Mouse (Mus musculus): ENCODE measurements around the gene Chaf1a. TPM values are rescaled to one million over a fixed set of nuclear protein-coding genes. Genes with fewer than 3 reads are reported as not detected.
"Not testable (repeated sequence)": the region's sequence is repeated elsewhere in the genome, so short reads cannot be mapped to it uniquely, and the experiment has no call there.

Chaf1a gene
- polyA plus RNA-seq, 1 experiment from 2014 or later: 14.2 TPM

DNA sequence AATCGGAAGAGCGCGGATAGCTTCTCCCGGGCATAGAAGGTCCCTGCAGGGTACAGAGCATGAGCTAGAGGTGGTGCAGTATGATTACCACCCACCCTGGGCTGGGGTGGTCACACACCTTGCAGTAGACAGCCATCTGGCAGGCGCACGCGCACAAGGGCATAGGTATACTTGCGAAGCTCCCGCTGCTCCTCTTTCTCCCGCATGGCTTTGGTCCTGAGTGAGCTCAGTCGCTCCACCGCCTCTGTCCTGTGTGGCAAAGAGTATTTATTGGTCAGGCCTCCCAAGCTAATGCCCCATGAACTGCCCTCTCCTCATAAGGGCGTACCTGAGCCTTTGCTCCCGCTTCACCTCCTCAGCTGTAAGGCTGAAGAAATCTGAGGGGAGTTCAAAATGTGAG lies 28.8 kb downstream of the Chaf1a start:
- Histone ChIP-seq H3K36me3 (ENCODE audit: control insufficient read depth, insufficient read depth, low read length) (peaks cover 94% of the 10 kb centered on the region), H3K9ac (ENCODE audit: low read depth, low read length) (no peak overlapping the region), H3K4me2 (ENCODE audit: low read depth, low read length) (no peak overlapping the region), H3K27me3 (replicated peaks; ENCODE audit: control insufficient read depth, insufficient read depth, low read length) (no peaks in the 10 kb centered on the region), H3K9me3 (ENCODE audit: control insufficient read depth, low read length) (no peaks in the 10 kb centered on the region), H3K4me1 (ENCODE audit: control insufficient read depth, insufficient read depth, low read length) (peaks cover 6% of the 10 kb centered on the region; the same call in 1 of the 2 replicates), H3K4me3 (ENCODE audit: low read depth, low read length) (no peak overlapping the region), H3K27ac (replicated peaks; ENCODE audit: low read depth, low read length) (no peak overlapping the region)
- no peak for ATAC-seq (ENCODE audit: low read depth)
- DNase-seq (ENCODE audit: low spot score): no peak
- 97% methylated on average over 14 of the region's 14 CpGs for WGBS

DNA sequence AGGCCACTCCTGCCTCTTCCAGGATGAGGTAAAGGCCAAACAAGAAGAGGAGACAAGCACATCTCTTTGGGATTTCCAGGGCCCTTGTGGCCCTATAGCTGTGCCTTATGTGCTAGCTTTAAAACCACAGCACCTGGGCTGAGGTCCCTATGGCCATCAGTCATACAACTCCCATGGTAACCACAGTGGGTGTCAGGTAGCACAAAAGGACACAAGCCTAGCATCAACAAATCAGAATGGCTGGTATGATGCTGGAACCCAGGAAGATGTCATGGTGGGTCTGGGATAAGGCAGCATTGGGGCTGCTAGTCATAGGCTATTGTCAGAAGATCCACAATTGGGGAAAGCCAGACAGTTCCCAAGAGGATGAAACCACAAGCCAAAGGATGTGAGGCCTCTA lies 30.9 kb downstream of the Chaf1a start:
- H3K9me3 ChIP-seq (ENCODE audit: control insufficient read depth, low read length): no peaks in the 10 kb centered on the region
- ATAC-seq (ENCODE audit: low read depth) (no peak), DNase-seq (ENCODE audit: low spot score) (no peak)
- no peak overlapping the region for H3K4me3 ChIP-seq (ENCODE audit: low read depth, low read length)
- H3K27ac ChIP-seq (replicated peaks; ENCODE audit: low read depth, low read length): no peak overlapping the region
- H3K9ac ChIP-seq (ENCODE audit: low read depth, low read length): no peak overlapping the region
- peaks cover 74% of the 10 kb centered on the region for H3K36me3 ChIP-seq (ENCODE audit: control insufficient read depth, insufficient read depth, low read length)
- no peak overlapping the region for H3K4me2 ChIP-seq (ENCODE audit: low read depth, low read length)
- H3K27me3 ChIP-seq (replicated peaks; ENCODE audit: control insufficient read depth, insufficient read depth, low read length): no peaks in the 10 kb centered on the region
- peaks cover 15% of the 10 kb centered on the region for H3K4me1 ChIP-seq (ENCODE audit: control insufficient read depth, insufficient read depth, low read length)

DNA sequence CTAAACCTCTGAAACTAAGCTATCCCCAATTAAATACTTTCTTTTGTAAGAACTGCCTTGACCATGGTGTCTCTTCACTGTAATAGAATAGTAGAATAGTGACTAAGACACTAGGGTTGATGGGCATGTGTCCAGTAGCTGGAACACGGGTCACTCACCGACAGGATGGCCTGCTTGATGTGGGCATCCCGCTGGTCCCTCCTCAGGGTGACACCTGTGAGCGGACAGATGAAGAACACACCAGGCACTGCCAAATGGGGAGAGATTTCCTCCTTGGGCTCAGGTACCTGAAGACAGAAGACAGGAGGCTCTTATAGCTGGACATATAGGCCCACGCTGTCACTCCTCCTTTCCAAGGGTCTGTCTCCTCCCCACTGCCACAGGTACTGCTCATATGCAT lies 32.0 kb downstream of the Chaf1a start:
- peaks cover 63% of the 10 kb centered on the region for H3K36me3 ChIP-seq (ENCODE audit: control insufficient read depth, insufficient read depth, low read length)
- WGBS: 84% methylated on average over 5 of the region's 5 CpGs

DNA sequence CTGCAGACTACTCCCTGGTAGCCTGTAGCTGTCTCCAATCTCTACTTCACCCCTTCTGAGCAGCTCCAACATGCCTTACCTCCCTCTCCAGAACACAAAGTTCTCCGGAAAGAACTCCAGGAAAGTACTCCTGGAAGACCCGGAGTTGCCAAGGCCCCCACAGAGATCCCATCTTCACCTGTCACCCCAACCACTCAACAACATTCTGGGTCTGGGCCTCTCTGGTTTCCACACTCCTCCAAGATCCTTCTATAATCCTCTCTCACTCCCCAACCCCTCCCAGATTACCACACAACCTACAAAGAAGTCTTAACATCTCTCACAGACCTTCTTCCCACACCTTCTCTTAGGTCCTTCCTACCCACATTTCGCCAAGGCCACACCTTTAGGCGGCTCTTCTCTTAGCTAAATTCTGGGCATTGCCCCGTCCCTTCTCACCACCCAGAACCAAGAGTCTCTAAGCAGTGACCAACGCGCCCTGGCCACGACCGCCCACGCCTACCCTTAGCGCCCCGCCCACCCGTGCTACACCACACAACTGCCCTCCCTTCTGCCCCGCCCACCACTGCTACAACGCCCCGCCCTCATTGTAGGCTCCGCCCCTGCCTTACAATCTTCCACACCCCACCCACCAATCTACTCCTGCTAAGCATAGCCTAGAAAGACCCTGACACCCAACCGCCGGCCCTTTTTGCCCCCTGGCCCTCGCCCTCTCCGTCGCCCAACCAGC lies 34.0 kb downstream of the Chaf1a start:
- Histone ChIP-seq H3K27ac (replicated peaks; ENCODE audit: low read depth, low read length) (peak overlapping the region; percentile 94), H3K9me3 (ENCODE audit: control insufficient read depth, low read length) (no peaks in the 10 kb centered on the region), H3K4me1 (ENCODE audit: control insufficient read depth, insufficient read depth, low read length) (peaks cover 15% of the 10 kb centered on the region), H3K4me2 (ENCODE audit: low read depth, low read length) (peak overlapping the region; percentile 55), H3K9ac (ENCODE audit: low read depth, low read length) (peak overlapping the region; percentile 83), H3K27me3 (replicated peaks; ENCODE audit: control insufficient read depth, insufficient read depth, low read length) (no peaks in the 10 kb centered on the region), H3K36me3 (ENCODE audit: control insufficient read depth, insufficient read depth, low read length) (peaks cover 43% of the 10 kb centered on the region), H3K4me3 (ENCODE audit: low read depth, low read length) (peak overlapping the region; percentile 71)
- ATAC-seq (ENCODE audit: low read depth) (peak; percentile 20), DNase-seq (ENCODE audit: low spot score) (peak; percentile 87)
- 8% methylated on average over 22 of the region's 22 CpGs for WGBS

More for the DNA sequence above, 32.0 kb downstream of the Chaf1a start:
- H3K9ac ChIP-seq (ENCODE audit: low read depth, low read length): no peak overlapping the region
- no peaks in the 10 kb centered on the region for H3K27me3 ChIP-seq (replicated peaks; ENCODE audit: control insufficient read depth, insufficient read depth, low read length)
- no peak overlapping the region for H3K4me2 ChIP-seq (ENCODE audit: low read depth, low read length)
- no peak overlapping the region for H3K27ac ChIP-seq (replicated peaks; ENCODE audit: low read depth, low read length)
- DNase-seq (ENCODE audit: low spot score) (no peak), ATAC-seq (ENCODE audit: low read depth) (no peak)
- H3K4me1 ChIP-seq (ENCODE audit: control insufficient read depth, insufficient read depth, low read length): peaks cover 15% of the 10 kb centered on the region
- H3K4me3 ChIP-seq (ENCODE audit: low read depth, low read length): no peak overlapping the region
- H3K9me3 ChIP-seq (ENCODE audit: control insufficient read depth, low read length): no peaks in the 10 kb centered on the region

DNA sequence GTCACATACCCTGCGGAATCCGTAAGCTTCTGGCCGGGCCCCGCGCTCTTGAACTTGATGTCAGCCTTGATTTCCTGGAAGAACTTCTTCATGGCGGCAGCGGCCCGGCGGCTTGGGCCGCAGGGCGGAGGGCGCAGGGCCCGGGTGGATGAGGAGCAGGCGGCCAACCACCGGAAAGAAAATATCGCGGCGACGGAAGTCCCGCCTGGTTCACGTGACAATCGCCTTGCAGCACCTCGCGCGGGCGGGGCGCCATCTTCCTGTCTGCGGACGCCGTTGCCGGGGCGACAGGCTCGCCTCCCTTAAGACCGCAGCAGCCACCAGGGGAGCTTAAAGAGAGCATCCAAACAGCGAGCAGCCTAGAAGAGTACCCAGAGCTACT lies 34.6 kb downstream of the Chaf1a start, which contains the start of gene Ubxn6:
Ubxn6 (minus strand) TSS at position 202 of the 382 bp plus-strand sequence.
- under 1% methylated on average over 30 of the region's 35 CpGs for WGBS
- Histone ChIP-seq H3K9ac (ENCODE audit: low read depth, low read length) (peak within 1 kb of the TSS; percentile 83), H3K4me2 (ENCODE audit: low read depth, low read length) (peak within 1 kb of the TSS; percentile 55), H3K9me3 (ENCODE audit: control insufficient read depth, low read length) (no peaks in the 10 kb centered on the region), H3K36me3 (ENCODE audit: control insufficient read depth, insufficient read depth, low read length) (peaks cover 37% of the 10 kb centered on the region), H3K4me1 (ENCODE audit: control insufficient read depth, insufficient read depth, low read length) (peaks cover 15% of the 10 kb centered on the region), H3K4me3 (ENCODE audit: low read depth, low read length) (peak within 1 kb of the TSS; percentile 71), H3K27me3 (replicated peaks; ENCODE audit: control insufficient read depth, insufficient read depth, low read length) (no peaks in the 10 kb centered on the region), H3K27ac (replicated peaks; ENCODE audit: low read depth, low read length) (peak within 1 kb of the TSS; percentile 94)
- ATAC-seq (ENCODE audit: low read depth) (peak; percentile 66), DNase-seq (ENCODE audit: low spot score) (peak; percentile 98)

DNA sequence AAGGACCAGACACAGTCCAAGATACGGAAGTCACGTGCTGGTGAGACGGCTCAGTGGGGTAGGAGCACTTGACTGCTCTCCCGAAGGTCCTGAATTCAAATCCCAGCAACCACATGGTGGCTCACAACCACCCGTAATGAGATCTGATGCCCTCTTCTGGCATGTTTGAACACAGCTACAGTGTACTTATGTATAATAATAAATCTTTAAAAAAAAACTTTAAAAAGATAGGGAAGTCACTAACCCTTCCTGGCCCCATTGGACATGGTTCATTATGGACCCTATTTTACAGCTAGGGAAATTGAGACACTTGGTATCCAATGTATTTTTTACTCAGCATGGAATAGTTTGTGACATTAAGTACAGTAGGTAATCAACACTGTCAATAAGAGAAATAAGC lies 37.3 kb downstream of the Chaf1a start:
- peaks cover 16% of the 10 kb centered on the region for H3K36me3 ChIP-seq (ENCODE audit: control insufficient read depth, insufficient read depth, low read length)
- H3K4me3 ChIP-seq (ENCODE audit: low read depth, low read length): no peak overlapping the region
- H3K4me1 ChIP-seq (ENCODE audit: control insufficient read depth, insufficient read depth, low read length): peaks cover 25% of the 10 kb centered on the region
- WGBS: 85% methylated on average over 5 of the region's 5 CpGs
- ATAC-seq (ENCODE audit: low read depth): no peak
- no peaks in the 10 kb centered on the region for H3K27me3 ChIP-seq (replicated peaks; ENCODE audit: control insufficient read depth, insufficient read depth, low read length)
- H3K27ac ChIP-seq (replicated peaks; ENCODE audit: low read depth, low read length): no peak overlapping the region
- no peak overlapping the region for H3K9ac ChIP-seq (ENCODE audit: low read depth, low read length)
- H3K4me2 ChIP-seq (ENCODE audit: low read depth, low read length): no peak overlapping the region
- no peak for DNase-seq (ENCODE audit: low spot score)
- H3K9me3 ChIP-seq (ENCODE audit: control insufficient read depth, low read length): no peaks in the 10 kb centered on the region

DNA sequence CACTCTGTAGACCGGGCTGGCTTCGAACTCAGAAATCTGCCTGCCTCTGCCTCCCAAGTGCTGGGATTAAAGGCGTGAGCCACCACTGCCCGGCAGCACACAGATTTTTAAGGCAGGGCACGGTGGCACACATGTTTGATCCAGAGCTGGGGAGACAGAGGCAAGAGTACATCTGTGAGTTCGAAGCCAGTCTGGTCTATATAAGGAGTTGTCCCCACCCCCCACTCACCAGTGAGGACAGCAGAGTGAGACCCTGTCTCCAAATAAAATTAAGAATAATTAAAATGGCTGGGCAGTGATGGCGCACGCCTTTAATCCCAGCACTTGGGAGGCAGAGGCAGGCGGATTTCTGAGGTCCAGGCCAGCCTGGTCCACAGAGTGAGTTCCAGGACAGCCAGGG lies 38.1 kb downstream of the Chaf1a start:
- peaks cover 16% of the 10 kb centered on the region for H3K36me3 ChIP-seq (ENCODE audit: control insufficient read depth, insufficient read depth, low read length)
- H3K9ac ChIP-seq (ENCODE audit: low read depth, low read length); H3K27me3 ChIP-seq (replicated peaks; ENCODE audit: control insufficient read depth, insufficient read depth, low read length); ATAC-seq (ENCODE audit: low read depth); DNase-seq (ENCODE audit: low spot score); H3K9me3 ChIP-seq (ENCODE audit: control insufficient read depth, low read length): not testable (repeated sequence)
- 0 out of 2 replicates have a peak overlapping the region, but pooled peaks have one; percentile 55 for H3K27ac ChIP-seq (replicated peaks; ENCODE audit: low read depth, low read length)
- peak overlapping the region; percentile 50 for H3K4me2 ChIP-seq (ENCODE audit: low read depth, low read length)
- 66% methylated on average over 9 of the region's 9 CpGs for WGBS
- peaks cover 25% of the 10 kb centered on the region for H3K4me1 ChIP-seq (ENCODE audit: control insufficient read depth, insufficient read depth, low read length)
- H3K4me3 ChIP-seq (ENCODE audit: low read depth, low read length): peak overlapping the region; percentile 92

DNA sequence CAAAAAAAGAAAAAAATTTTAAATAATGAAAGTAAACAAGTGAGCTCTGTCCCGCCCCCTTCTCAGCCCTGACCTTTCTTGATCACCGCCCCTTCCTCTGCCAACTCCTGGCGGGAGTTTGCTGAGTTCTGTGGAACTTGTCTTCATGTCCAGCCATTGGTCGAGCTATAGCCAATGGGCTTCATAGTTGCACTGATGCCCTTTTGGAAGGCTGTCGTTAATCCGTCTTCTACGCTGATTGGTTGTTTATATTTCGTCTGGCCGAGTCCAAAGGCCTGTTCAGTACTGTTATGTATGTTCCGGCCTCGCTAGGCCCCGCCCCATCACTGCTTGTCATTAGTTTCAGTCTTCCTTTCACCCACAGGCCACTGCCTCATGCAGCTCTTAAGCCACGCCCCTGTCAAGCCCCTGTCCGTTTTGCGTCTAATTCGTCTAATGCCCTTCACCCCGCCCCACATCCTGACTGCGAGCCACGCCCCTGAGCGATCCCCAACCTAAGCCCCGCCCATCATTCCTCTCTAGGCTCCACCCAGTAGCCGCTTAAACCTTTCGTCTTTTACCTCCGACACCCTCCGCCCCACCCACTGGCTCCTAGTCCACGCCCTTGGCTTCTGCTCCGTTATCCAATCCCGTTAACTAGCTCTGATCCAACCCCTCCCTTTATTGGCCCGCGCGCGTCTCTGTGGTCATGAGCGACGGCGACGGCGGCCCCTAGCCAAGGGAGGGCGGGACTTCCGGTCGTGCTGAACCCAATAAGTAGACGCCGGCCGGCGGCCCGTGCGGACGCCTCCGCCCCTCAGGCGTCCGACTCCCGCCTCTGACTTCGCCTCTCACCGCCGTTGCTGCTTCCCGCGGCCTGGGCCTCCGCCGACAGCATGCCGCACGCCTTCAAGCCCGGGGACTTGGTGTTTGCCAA lies 38.9 kb downstream of the Chaf1a start, which contains the start of gene Hdgfl2:
Hdgfl2 (plus strand) TSS at position 755 of the 916 bp plus-strand sequence.
- peak; percentile 93 for ATAC-seq (ENCODE audit: low read depth)
- no peaks in the 10 kb centered on the region for H3K27me3 ChIP-seq (replicated peaks; ENCODE audit: control insufficient read depth, insufficient read depth, low read length)
- peak within 1 kb of the TSS; percentile 88 for H3K9ac ChIP-seq (ENCODE audit: low read depth, low read length)
- peak within 1 kb of the TSS; percentile 97 for H3K4me2 ChIP-seq (ENCODE audit: low read depth, low read length)
- H3K36me3 ChIP-seq (ENCODE audit: control insufficient read depth, insufficient read depth, low read length): peaks cover 19% of the 10 kb centered on the region
- H3K4me3 ChIP-seq (ENCODE audit: low read depth, low read length): peak within 1 kb of the TSS; percentile 92
- H3K27ac ChIP-seq (replicated peaks; ENCODE audit: low read depth, low read length): peak within 1 kb of the TSS; percentile 69
- under 1% methylated on average over 52 of the region's 61 CpGs for WGBS
- peak; percentile 100 for DNase-seq (ENCODE audit: low spot score)
- H3K4me1 ChIP-seq (ENCODE audit: control insufficient read depth, insufficient read depth, low read length): peaks cover 19% of the 10 kb centered on the region
- H3K9me3 ChIP-seq (ENCODE audit: control insufficient read depth, low read length): no peaks in the 10 kb centered on the region
